Mouse (Mus musculus) CD4-positive naive resting alpha-beta T cell, adult 57 days (primary cell): ENCODE results near the gene Gm10778. TPM values are rescaled to one million over a fixed set of nuclear protein-coding genes. Genes with fewer than 3 reads are reported as not detected.

Experiments
- total RNA-seq: library from RNA; stranded (reverse); gene quantifications from one replicate; pipeline ENCODE4 v1.2.4, GENCODE M21; 2023

Gene Gm10778
- 2.1 TPM for total RNA-seq

DNA sequence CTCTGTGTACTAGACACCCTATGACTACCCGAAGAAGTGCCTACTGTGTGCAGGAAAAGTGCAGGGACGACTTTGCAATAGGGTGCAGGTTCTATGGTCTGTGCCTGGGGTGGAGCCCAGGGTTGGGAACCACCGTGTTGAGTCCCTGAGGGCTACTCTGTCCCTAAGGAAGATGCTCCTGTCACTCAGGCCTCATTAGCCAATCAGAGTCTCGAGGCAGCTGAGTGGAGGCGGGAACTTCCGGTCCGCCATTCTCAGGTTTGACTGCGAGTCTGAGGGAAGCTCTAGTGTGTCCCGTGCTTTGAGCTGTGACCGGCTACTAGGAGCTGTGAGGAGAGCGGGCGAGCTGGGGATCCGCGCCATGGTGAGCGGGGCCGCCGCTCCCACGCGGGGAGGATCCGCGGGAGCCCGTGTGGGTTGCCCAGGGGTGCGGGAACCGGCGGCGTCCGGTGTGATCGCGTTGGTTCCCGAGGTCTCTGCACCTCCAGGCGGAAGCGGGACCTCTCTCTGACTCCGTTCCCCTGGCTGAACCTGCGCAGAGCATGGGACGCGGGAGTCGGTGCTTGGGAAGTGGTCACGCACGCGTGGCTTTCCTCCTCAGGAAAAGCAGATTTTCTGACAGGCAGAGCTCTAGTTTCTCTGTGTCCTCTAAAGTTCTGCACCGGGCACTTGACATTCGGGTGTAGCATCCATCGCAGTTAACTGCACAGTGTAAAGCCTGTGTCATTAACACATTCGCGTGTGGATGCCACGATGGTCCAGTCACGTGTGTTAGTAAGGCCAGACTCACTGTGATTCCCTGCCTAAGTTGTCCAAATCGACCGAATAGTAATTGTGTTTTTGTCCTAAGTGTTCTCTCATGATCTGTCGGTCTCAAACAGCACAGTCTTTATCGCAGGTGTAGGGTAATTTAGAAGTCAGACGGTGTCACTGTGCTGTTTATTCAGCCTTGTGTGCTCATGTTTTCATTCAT lies at the start of gene Gm10778:
Gm10778 (plus strand) TSS at position 257 of the 973 bp plus-strand sequence.

DNA sequence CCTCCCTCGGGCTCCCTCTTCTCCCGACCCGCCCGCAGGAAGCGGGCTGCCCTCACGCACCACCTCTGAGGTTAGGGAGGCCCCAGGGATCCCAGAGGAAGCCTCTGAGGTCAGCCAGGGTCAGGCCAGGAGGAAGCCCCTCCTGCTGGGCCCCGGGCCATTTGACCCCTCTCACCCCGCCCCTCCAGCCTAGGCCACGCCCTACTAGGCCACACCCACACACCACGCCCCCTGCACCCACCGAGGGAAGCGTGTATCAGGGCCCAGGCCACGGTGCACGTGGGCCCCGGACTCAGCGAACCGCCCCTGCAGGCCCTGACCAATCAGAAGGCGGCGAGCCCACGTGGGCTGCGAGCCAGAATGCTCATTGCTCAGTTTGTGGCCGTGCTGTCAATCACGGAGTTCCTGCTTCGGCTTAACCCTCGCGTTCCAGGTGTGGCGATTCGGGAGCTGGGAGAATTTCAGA lies 48.1 kb upstream of the Gm10778 start, which contains the start of gene Tle6:
Tle6 (minus strand) TSS at position 336 of the 466 bp plus-strand sequence.

GRCm38 (mm10) chr10:81605974-81606751 lies 42.7 kb upstream of the Gm10778 start, which contains the start of gene BC025920:
BC025920 (plus strand) TSS chr10:81606270.

DNA sequence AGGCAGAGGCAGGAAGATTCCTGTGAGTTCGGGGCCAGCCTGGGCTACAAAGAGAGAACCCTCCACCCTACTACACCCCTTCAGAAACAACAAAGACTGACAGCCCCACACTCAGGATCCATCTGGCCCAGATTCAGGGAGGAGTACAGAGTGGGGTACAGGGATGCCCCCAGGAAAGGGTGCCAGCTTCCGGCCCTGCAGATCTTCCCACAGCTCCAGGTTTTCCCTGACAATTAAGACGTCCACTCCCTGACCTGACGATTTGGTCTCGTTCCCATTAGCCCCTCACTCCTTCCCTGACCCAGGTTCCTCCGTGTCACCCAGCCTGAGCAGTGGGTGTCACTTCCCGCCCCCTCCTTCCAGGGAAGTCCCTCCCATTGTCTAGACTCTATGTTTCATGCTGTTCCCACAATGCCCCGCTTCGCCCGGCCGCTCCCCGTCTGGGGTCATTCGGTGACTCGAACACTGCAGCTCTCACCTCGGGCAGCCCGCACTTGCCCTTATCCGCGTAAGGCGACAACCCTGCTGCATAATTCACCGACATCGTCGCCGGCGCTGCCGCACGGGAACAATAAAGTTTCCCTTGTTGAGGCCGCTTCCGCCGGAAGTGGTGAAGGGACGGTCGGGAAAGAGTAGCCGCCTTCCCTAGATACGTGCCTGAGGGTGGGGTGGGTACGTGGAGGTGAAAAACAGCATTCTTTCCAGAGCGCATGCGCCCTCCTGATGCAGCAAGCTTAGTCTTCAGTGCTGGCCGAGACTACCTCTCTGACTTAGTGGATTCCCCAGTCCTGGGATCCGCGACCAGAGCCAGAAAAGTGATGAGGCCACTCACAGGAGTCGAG lies 21.6 kb upstream of the Gm10778 start, which contains the start of gene Sirt6:
Sirt6 (minus strand) TSS at position 804 of the 842 bp plus-strand sequence.

GRCm38 (mm10) chr10:81628390-81628789 lies 20.5 kb upstream of the Gm10778 start, which contains the start of gene Ankrd24:
Ankrd24 (plus strand) TSS chr10:81628540.

DNA sequence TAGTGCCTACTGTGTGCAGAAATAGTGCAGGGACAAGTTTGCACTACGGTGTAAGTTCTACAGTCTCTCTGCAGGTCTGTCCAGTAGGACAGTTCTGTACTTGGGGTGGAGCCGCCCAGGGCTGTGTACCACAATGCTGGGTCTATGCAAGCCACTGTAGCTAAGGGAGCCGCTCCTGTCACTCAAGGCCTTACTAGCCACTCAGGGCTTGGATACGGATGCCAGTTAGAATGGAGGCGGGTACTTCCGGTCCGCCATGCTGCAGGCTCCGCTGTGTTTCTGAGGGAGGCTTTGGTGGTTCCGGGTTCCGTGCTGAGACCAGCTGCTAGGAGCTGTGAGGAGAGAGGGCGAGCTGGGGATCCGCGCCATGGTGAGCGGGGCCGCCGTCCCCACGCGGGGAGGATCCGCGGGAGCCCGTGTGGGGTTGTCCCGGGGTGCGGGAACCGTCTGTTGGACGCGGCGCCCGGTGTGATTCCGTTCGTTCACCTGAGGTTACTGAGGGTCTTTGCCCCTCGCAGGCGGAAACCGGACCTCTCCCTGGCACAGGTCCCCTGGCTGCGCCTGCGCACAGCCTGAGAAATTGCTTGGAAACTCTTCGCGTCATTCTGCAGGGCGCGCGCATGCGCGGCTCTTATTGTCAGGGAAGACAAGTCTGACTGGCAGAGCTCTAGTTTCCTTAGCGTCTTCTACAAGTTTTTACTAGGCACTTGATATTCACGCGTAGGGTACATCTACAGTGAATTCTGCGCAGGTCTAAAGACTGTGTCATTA lies 55.9 kb downstream of the Gm10778 start, which contains the start of gene Zfp433:
Zfp433 (plus strand) TSS at position 295 of the 771 bp plus-strand sequence.

Other genes with a start within 250 kb of the Gm10778 start
- 20.3 TPM for gene Nfic, start 193.4 kb upstream of the Gm10778 start, total RNA-seq
- gene Celf5, start 166.3 kb upstream of the Gm10778 start, total RNA-seq = 1.2 TPM
- gene Ncln, start 152.7 kb upstream of the Gm10778 start, total RNA-seq = 199 TPM
- 139 TPM for gene S1pr4, start 148.9 kb upstream of the Gm10778 start, total RNA-seq
- 3.3 TPM for gene Gna15, start 124.8 kb upstream of the Gm10778 start, total RNA-seq
- gene Gna11, start 103.9 kb upstream of the Gm10778 start, total RNA-seq = 17.5 TPM
- gene Aes, start 89.6 kb upstream of the Gm10778 start, total RNA-seq = 616 TPM
- gene Tle2, start 74.5 kb upstream of the Gm10778 start, total RNA-seq = 6.3 TPM
- gene Tle6, start 48.0 kb upstream of the Gm10778 start, total RNA-seq = not detected
- gene BC025920, start 42.8 kb upstream of the Gm10778 start, total RNA-seq = 3.2 TPM
- gene Sirt6, start 21.3 kb upstream of the Gm10778 start, total RNA-seq = 23.7 TPM
- gene Ankrd24, start 20.5 kb upstream of the Gm10778 start, total RNA-seq = 5.9 TPM
- gene Zfp433, start 55.8 kb downstream of the Gm10778 start, total RNA-seq = 7.8 TPM
- gene Gm3055, start 122.1 kb downstream of the Gm10778 start, total RNA-seq = 4.9 TPM
- 3.0 TPM for gene Gm4767, start 163.1 kb downstream of the Gm10778 start, total RNA-seq
- 3.8 TPM for gene Gm32687, start 214.9 kb downstream of the Gm10778 start, total RNA-seq